Mouse (Mus musculus) urinary bladder, postnatal 25 days (tissue): ENCODE results near the gene Pagr1b.

Experiments used
- DNase-seq: peaks from one replicate; pipeline ENCODE4 v3.0.0; 2022; ENCODE audit warnings: low spot score

The Pagr1b gene

GRCm38 (mm10) chr7:126996449-126996848 is 19.8 kb downstream of the Pagr1b start:
- DNase-seq = no peak

GRCm38 (mm10) chr7:126988816-126989215 is 27.5 kb downstream of the Pagr1b start:
- DNase-seq = no peak

- DNase-seq = peak; percentile 21
Measured at GRCm38 (mm10) chr7:126986319-126986718, 30.0 kb downstream of the Pagr1b start.

GRCm38 (mm10) chr7:126984667-126985444 is 31.4 kb downstream of the Pagr1b start:
- DNase-seq = no peak

GRCm38 (mm10) chr7:126983113-126983512 is 33.2 kb downstream of the Pagr1b start:
- no peak for DNase-seq

- no peak for DNase-seq
Measured at GRCm38 (mm10) chr7:126982054-126982453, 34.2 kb downstream of the Pagr1b start.

GRCm38 (mm10) chr7:126981601-126982000 is 34.7 kb downstream of the Pagr1b start:
- no peak for DNase-seq

- DNase-seq = no peak
Measured at GRCm38 (mm10) chr7:126978841-126979240, 37.4 kb downstream of the Pagr1b start.

GRCm38 (mm10) chr7:126976878-126977459 is 39.3 kb downstream of the Pagr1b start:
- peak; percentile 14 for DNase-seq

GRCm38 (mm10) chr7:126975950-126976866 is 40.1 kb downstream of the Pagr1b start, which contains the start of gene Cdiptos:
Gene Cdiptos (minus strand): TSS chr7:126976098.
- DNase-seq = peak; percentile 98

GRCm38 (mm10) chr7:126975893-126975949 is 40.6 kb downstream of the Pagr1b start, which contains the start of gene Cdipt:
Gene Cdipt (plus strand): TSS chr7:126975914.
- no peak for DNase-seq

GRCm38 (mm10) chr7:126975493-126975892 is 40.8 kb downstream of the Pagr1b start:
- DNase-seq = peak; percentile 18

GRCm38 (mm10) chr7:126967361-126967760 is 48.9 kb downstream of the Pagr1b start:
- no peak for DNase-seq

GRCm38 (mm10) chr7:126965568-126965967 is 50.7 kb downstream of the Pagr1b start:
- DNase-seq = no peak

GRCm38 (mm10) chr7:126963548-126964286 is 52.6 kb downstream of the Pagr1b start:
- DNase-seq = no peak

- no peak for DNase-seq
Measured at GRCm38 (mm10) chr7:126961965-126962364, 54.3 kb downstream of the Pagr1b start.

GRCm38 (mm10) chr7:126961095-126961494 is 55.2 kb downstream of the Pagr1b start:
- no peak for DNase-seq

- DNase-seq = no peak
Measured at GRCm38 (mm10) chr7:126959780-126960179, 56.5 kb downstream of the Pagr1b start.

GRCm38 (mm10) chr7:126955125-126955524 is 61.2 kb downstream of the Pagr1b start:
- no peak for DNase-seq

GRCm38 (mm10) chr7:126952646-126953045 is 63.6 kb downstream of the Pagr1b start:
- no peak for DNase-seq

- DNase-seq = no peak
Measured at GRCm38 (mm10) chr7:126951741-126952140, 64.5 kb downstream of the Pagr1b start.
